Mouse (Mus musculus) layer of hippocampus, postnatal 10 days (tissue): ENCODE measurements at regions not wholly inside any gene's neighbourhood (a gene's known extent, or its start where the extent isn't known, plus 50 kb on each side); places are given as distances from the start of the nearest gene placed in this dataset.
A peak's percentile ranks its signal among the peaks of the same experiment; 100 is the strongest.

Experiments
- DNase-seq, 2 experiments: peaks; one replicate each; pipeline ENCODE4 v3.0.0; 2021; ENCODE audit warnings: low spot score in 2 of 2

DNA sequence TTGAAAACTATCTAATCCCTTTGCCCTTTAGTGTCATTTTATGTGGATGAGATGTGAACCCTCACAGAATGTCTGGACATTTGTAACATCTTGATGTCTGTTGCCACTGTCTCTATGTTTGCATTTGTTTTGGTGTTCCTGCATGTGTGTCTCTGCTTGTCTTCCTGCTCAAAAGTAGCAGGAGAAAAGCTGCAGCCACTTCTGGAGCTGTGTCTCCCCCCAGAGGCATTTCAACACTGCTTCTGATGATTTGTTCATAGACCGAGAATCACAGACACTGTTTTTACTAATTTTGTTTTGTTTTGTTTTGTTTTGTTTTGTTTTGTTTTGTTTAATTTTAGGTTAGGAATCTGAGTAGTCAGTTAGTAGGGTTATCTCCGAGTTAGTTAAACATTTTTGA lies 883.8 kb downstream of the Gbe1 start:
- peak; percentile 5 to 30 for DNase-seq

DNA sequence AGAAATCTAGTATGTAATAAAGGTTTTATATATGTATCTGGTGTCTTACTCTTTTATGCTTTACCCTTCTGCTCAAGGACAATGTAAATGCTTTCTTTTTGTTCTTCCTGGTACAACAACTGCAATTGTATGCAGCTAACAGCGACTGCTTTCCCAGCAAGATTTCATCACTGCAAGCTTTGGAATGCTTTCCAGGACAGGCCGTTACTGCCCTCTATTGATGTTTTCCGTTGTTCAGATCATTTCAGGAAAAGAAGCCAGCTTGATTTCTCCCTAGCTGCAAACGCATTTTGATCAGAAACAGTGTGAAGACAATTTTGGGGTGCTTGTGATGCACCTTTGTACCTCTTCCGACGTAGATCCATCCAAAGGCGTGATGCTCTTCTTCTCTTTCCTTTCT lies 895.1 kb downstream of the Gbe1 start:
- peak; percentile 28 for DNase-seq

GRCm38 (mm10) chr16:71224469-71224868 lies 910.7 kb downstream of the Gbe1 start:
- DNase-seq, result no peak

GRCm38 (mm10) chr16:71230104-71230653 lies 916.4 kb downstream of the Gbe1 start:
- no peak for DNase-seq

GRCm38 (mm10) chr16:71243065-71243464 lies 929.3 kb downstream of the Gbe1 start:
- DNase-seq, result no peak

DNA sequence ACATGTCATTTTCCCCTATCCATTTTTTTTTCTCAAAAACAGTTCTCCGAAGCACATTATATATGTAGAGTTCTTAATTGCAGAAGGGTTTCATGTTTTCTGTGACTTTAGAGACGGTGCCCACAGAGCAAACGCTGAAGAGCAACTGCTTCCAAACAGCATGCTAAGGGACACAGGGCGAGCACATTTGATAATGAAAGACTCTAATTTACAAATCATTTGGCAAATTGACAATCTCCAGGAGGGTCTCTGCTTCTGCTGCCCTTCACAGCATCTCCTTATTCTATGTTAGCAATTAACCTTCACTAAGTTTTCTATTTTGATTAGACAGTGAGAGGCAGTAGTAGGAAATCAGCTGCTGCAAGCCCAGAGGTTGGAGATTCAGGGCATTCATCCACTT lies 929.7 kb downstream of the Gbe1 start:
- DNase-seq, result no peak

DNA sequence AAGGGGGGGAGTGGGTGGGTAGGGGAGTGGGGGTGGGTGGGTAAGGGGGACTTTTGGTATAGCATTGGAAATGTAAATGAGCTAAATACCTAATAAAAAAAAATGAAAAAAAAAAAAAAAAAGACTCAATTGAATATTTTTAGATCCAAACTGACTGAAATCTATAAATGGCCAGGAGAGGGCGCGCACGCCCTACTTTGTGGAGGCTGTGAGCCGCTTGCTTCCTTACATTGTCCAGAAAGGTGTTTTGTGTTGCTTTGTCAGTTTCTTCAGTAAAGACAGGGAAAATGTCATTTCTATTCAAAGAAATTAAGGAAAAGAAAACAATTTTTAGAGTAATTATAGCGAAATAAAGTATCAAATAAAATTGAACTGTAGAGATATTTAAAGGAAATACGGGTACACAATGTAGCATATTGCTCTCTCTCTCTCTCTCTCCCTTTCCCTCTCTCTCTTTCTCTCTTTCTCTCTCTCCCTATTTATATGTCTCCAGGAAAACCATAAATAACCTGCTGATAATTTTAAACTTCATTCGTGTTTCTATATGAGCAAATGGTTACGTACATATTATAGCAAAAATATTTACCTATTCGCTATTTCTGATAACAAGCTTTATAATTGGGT lies 933.9 kb downstream of the Gbe1 start:
- peak; percentile 81 to 86 for DNase-seq

DNA sequence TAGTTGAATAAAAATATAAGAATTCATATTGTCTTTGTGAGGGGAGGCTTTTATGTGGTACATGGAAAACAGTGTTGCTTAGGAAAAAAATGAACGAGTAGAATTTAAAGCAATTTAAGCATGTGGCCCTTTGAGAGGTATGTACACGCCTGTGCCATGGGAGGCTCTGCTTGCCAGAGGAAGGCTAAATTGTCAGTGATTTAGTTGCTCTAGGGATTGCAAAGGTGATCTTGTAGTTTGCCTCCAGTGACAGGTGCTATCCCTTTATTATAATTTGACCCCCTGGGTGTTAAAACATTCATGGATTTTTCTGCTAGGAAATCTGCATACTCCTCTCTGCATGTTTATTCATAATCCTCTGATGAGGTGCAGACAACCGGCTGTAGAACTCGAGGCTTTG lies 942.0 kb downstream of the Gbe1 start:
- no peak for DNase-seq

GRCm38 (mm10) chr16:71256175-71256574 lies 942.4 kb downstream of the Gbe1 start:
- DNase-seq, result no peak

GRCm38 (mm10) chr16:71267191-71267590 lies 953.4 kb downstream of the Gbe1 start:
- no peak for DNase-seq
